Mouse (Mus musculus) gastrocnemius, postnatal 4 days (tissue): ENCODE results near the gene Tnxb. TPM values are rescaled to one million over a fixed set of nuclear protein-coding genes. Genes with fewer than 3 reads are reported as not detected.
"Not testable (repeated sequence)": the region's sequence is repeated elsewhere in the genome, so short reads cannot be mapped to it uniquely, and the experiment has no call there.

Experiments used
- DNase-seq, 2 experiments: peaks; one replicate each; pipeline ENCODE4 v3.0.0; 2021 to 2022; ENCODE audit warnings: low spot score in 2 of 2, mixed read lengths in 2 of 2
- total RNA-seq, 2 experiments: library from RNA; stranded (reverse); gene quantifications; 2 replicates each; pipeline ENCODE4 v1.2.3; 2021

Gene Tnxb
- total RNA-seq, 2 experiments from 2014 or later = 197 to 232 TPM

GRCm38 (mm10) chr17:34681881-34682536 lies 11.7 kb downstream of the Tnxb start:
- DNase-seq = no peak

GRCm38 (mm10) chr17:34683179-34683578 lies 12.8 kb downstream of the Tnxb start:
- no peak for DNase-seq

GRCm38 (mm10) chr17:34683686-34684220 lies 13.4 kb downstream of the Tnxb start:
- no peak for DNase-seq

GRCm38 (mm10) chr17:34684253-34684893 lies 14.0 kb downstream of the Tnxb start:
- DNase-seq = peak in 1 of 2 experiments; percentile 48

- peak; percentile 78 to 88 for DNase-seq
These were observed 15.1 kb downstream of the Tnxb start for GRCm38 (mm10) chr17:34685120-34686110.

- DNase-seq = no peak
These were observed 18.6 kb downstream of the Tnxb start for GRCm38 (mm10) chr17:34688889-34689288.

GRCm38 (mm10) chr17:34690458-34690857 lies 20.1 kb downstream of the Tnxb start:
- peak in 1 of 2 experiments; percentile 54 for DNase-seq

GRCm38 (mm10) chr17:34692906-34693305 lies 22.6 kb downstream of the Tnxb start:
- DNase-seq = peak; percentile 65 to 87

- no peak for DNase-seq
These were observed 29.5 kb downstream of the Tnxb start for GRCm38 (mm10) chr17:34699575-34700408.

GRCm38 (mm10) chr17:34700671-34701071 lies 30.3 kb downstream of the Tnxb start:
- no peak for DNase-seq

- not testable (repeated sequence) for DNase-seq
These were observed 36.1 kb downstream of the Tnxb start for GRCm38 (mm10) chr17:34706476-34706875.

- peak; percentile 48 to 68 for DNase-seq
These were observed 42.6 kb downstream of the Tnxb start for GRCm38 (mm10) chr17:34712951-34713350.

GRCm38 (mm10) chr17:34714181-34714907 lies 44.0 kb downstream of the Tnxb start:
- not testable (repeated sequence) for DNase-seq

- not testable (repeated sequence) for DNase-seq
These were observed 44.6 kb downstream of the Tnxb start for GRCm38 (mm10) chr17:34714908-34715445.

GRCm38 (mm10) chr17:34715451-34715850 lies 45.1 kb downstream of the Tnxb start:
- DNase-seq = not testable (repeated sequence)

- no peak for DNase-seq
These were observed 45.9 kb downstream of the Tnxb start for GRCm38 (mm10) chr17:34716247-34716646.

- DNase-seq = no peak
These were observed 47.1 kb downstream of the Tnxb start for GRCm38 (mm10) chr17:34717401-34717800.

- DNase-seq = not testable (repeated sequence)
These were observed 49.6 kb downstream of the Tnxb start for GRCm38 (mm10) chr17:34719886-34720285.

- not testable (repeated sequence) for DNase-seq
These were observed 51.9 kb downstream of the Tnxb start for GRCm38 (mm10) chr17:34722238-34722637.
